Mouse (Mus musculus) forebrain, embryonic 13.5 days (tissue): ENCODE measurements around the gene Duxbl2. TPM values are rescaled to one million over a fixed set of nuclear protein-coding genes. Genes with fewer than 3 reads are reported as not detected.
"Not testable (repeated sequence)": the region's sequence is repeated elsewhere in the genome, so short reads cannot be mapped to it uniquely, and the experiment has no call there.

Source experiments
- ATAC-seq: fragments of 200-750 bp; cut with Nextera tagmentation; 2 replicates; pipeline ENCODE4 v1.8.0; 2017
- H3K27ac ChIP-seq: fragments of 300-500 bp; sonication (generic); 2 replicates; pipeline ENCODE4 v1.5.1; 2015; ENCODE audit warnings: inconsistent platforms, mild to moderate bottlenecking, moderate library complexity
- H3K27me3 ChIP-seq: fragments of 300-500 bp; sonication (generic); 2 replicates; pipeline ENCODE4 v1.6.1; 2015; ENCODE audit warnings: mild to moderate bottlenecking, inconsistent platforms
- H3K36me3 ChIP-seq: fragments of 300-500 bp; sonication (generic); 2 replicates; pipeline ENCODE4 v1.6.1; 2015; ENCODE audit warnings: mild to moderate bottlenecking, inconsistent platforms; ENCODE audit not compliant: poor library complexity, severe bottlenecking
- H3K4me1 ChIP-seq: fragments of 300-500 bp; sonication (generic); 2 replicates; pipeline ENCODE4 v1.6.1; 2015; ENCODE audit warnings: inconsistent platforms
- H3K4me2 ChIP-seq: fragments of 300-500 bp; sonication (generic); 2 replicates; pipeline ENCODE4 v1.6.1; 2015; ENCODE audit warnings: inconsistent platforms, mild to moderate bottlenecking, moderate library complexity
- H3K4me3 ChIP-seq: fragments of 300-500 bp; sonication (generic); 2 replicates; pipeline ENCODE4 v1.5.1; 2015; ENCODE audit warnings: mild to moderate bottlenecking, inconsistent platforms
- H3K9ac ChIP-seq: fragments of 300-500 bp; sonication (generic); 2 replicates; pipeline ENCODE4 v1.6.1; 2015; ENCODE audit warnings: mild to moderate bottlenecking, inconsistent platforms
- H3K9me3 ChIP-seq: fragments of 300-500 bp; sonication (generic); replicated peaks from 2 replicates; pipeline ENCODE4 v1.6.1; 2016; ENCODE audit warnings: inconsistent platforms
- WGBS: fragments of 180-500 bp; shearing (Covaris S2); methylation state at CpG from one replicate; pipeline ENCODE4 v1.1.7; 2015; 5-methylcytosine and 5-hydroxymethylcytosine counted together
- polyA plus RNA-seq: library from polyadenylated mRNA; unstranded; fragments of >200 nt; fragmentation: Nextera tagmentation; extraction: Ambion mirVana; gene quantifications from 2 replicates; pipeline ENCODE4 v1.2.1, GENCODE M21; 2015

Gene Duxbl2
- 0.45 TPM in 1 of 2 replicates, not detected in the other for polyA plus RNA-seq

- not testable (repeated sequence) for H3K36me3 ChIP-seq, H3K4me1 ChIP-seq, H3K27ac ChIP-seq, H3K27me3 ChIP-seq, H3K9ac ChIP-seq, H3K4me2 ChIP-seq, H3K9me3 ChIP-seq, H3K4me3 ChIP-seq
- WGBS = no CpG with 5 or more reads among the region's 7 CpGs
- peak; percentile 41; the same call in 1 of the 2 replicates for ATAC-seq
Measured at GRCm38 (mm10) chr14:26118150-26118549, at the start of gene Duxbl2. Duxbl2 (plus strand) TSS chr14:26118349.

GRCm38 (mm10) chr14:26076620-26077390 lies 41.3 kb upstream of the Duxbl2 start:
- no CpG with 5 or more reads among the region's 5 CpGs for WGBS
- not testable (repeated sequence) for H3K4me1 ChIP-seq, H3K4me2 ChIP-seq, H3K36me3 ChIP-seq, H3K9ac ChIP-seq, H3K9me3 ChIP-seq, H3K27me3 ChIP-seq, H3K27ac ChIP-seq, H3K4me3 ChIP-seq, ATAC-seq

DNA sequence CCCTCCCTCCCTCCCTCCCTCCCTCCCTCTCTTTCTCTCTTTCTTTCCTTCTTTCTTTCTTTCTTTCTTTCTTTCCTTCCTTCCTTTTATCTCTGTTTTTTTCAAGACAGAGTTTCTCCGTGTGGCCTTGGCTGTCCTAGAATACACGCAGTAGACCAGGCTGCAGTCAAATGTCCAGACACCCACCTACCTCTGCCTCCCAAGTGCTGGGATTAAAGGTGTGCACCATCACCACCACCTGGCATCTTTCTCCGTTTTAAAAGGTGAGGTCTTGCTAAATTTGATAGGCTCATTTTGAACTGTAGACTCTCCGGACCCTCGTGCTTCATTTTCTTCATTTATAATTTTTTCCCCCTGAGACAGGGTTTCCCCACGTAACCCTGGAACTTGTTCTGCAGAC lies 36.9 kb upstream of the Duxbl2 start, which contains the start of gene Cphx2:
TSS of gene Cphx2 (plus strand) at position 301 of the 400 bp plus-strand sequence.
- WGBS = no CpG with 5 or more reads among the region's 6 CpGs
- H3K4me3 ChIP-seq = not testable (repeated sequence)

DNA sequence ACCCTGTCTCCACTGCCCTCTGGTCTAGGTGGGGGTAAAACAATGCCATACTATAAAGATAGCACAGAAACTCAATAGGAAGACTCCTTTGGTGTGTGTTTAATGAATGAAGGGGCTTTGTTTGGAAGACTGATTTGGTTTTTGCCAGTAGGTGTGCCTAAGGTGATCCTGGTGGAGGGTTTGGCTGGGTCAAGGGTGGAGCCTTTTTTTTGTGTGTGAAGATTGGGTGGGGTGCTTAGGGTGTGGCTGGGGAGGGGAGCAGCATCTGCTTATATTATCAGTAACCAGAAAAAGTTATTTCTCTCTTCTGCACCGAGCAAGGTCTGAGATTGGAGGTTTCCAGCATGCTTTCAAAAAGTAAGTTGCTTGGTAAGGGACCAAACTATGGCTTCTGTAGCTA lies 36.2 kb upstream of the Duxbl2 start, which contains the start of gene Cphx3:
TSS of gene Cphx3 (plus strand) at position 301 of the 400 bp plus-strand sequence.
- H3K4me1 ChIP-seq, H3K4me3 ChIP-seq, H3K27me3 ChIP-seq, H3K9me3 ChIP-seq, H3K9ac ChIP-seq, H3K4me2 ChIP-seq, H3K36me3 ChIP-seq, ATAC-seq, H3K27ac ChIP-seq: not testable (repeated sequence)
- no CpG with 5 or more reads among the region's 1 CpGs for WGBS

More for the DNA sequence above, 36.9 kb upstream of the Duxbl2 start, which contains the start of gene Cphx2:
- not testable (repeated sequence) for H3K4me2 ChIP-seq, H3K27me3 ChIP-seq, H3K9ac ChIP-seq, H3K36me3 ChIP-seq, ATAC-seq, H3K4me1 ChIP-seq, H3K27ac ChIP-seq, H3K9me3 ChIP-seq

- whole genome bisulfite sequencing = no CpG with 5 or more reads among the region's 3 CpGs
Measured at GRCm38 (mm10) chr14:26097622-26098021, 20.5 kb upstream of the Duxbl2 start.

GRCm38 (mm10) chr14:26118550-26119000 lies 426 bp downstream of the Duxbl2 start:
- not testable (repeated sequence) for H3K4me2 ChIP-seq, H3K9me3 ChIP-seq
- no CpG with 5 or more reads among the region's 18 CpGs for WGBS

More at GRCm38 (mm10) chr14:26097622-26098021, 20.5 kb upstream of the Duxbl2 start:
- H3K9me3 ChIP-seq, H3K36me3 ChIP-seq, H3K4me3 ChIP-seq, H3K9ac ChIP-seq, ATAC-seq, H3K4me2 ChIP-seq, H3K27ac ChIP-seq, H3K4me1 ChIP-seq, H3K27me3 ChIP-seq: not testable (repeated sequence)

GRCm38 (mm10) chr14:26119095-26119494 lies 946 bp downstream of the Duxbl2 start:
- ATAC-seq, H3K9ac ChIP-seq, H3K27me3 ChIP-seq, H3K9me3 ChIP-seq, H3K4me3 ChIP-seq, H3K4me2 ChIP-seq, H3K4me1 ChIP-seq, H3K27ac ChIP-seq, H3K36me3 ChIP-seq: not testable (repeated sequence)
- WGBS = no CpG with 5 or more reads among the region's 7 CpGs

More at GRCm38 (mm10) chr14:26118550-26119000, 426 bp downstream of the Duxbl2 start:
- H3K4me1 ChIP-seq, H3K27me3 ChIP-seq, H3K27ac ChIP-seq, H3K36me3 ChIP-seq, H3K4me3 ChIP-seq, H3K9ac ChIP-seq: not testable (repeated sequence)
- ATAC-seq = peak; percentile 87

- ATAC-seq, H3K4me3 ChIP-seq, H3K4me1 ChIP-seq, H3K27me3 ChIP-seq, H3K36me3 ChIP-seq, H3K9ac ChIP-seq, H3K9me3 ChIP-seq, H3K27ac ChIP-seq, H3K4me2 ChIP-seq: not testable (repeated sequence)
- no CpG with 5 or more reads among the region's 2 CpGs for WGBS
Measured at GRCm38 (mm10) chr14:26147095-26147494, 28.9 kb downstream of the Duxbl2 start.

DNA sequence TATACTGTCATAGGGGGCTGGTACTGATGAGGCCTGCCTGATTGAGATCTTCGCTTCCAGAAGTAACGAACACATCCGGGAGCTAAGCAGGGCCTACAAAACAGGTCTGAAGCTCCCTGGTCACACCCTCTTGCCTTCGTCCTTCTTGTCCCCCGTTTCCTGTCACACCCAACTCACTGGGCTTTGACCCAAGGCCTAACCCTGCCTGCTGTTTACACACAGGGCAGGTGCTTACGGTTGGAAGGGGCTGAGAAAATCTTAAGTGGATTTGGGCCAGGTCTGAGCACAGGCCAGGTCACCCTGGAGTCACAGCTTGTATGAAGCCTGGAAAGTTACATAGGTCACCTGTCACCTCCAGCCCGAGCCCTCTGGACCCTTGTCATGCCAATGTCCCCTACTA lies 37.9 kb downstream of the Duxbl2 start:
- H3K36me3 ChIP-seq, H3K9me3 ChIP-seq, ATAC-seq, H3K4me1 ChIP-seq, H3K4me2 ChIP-seq, H3K9ac ChIP-seq, H3K27ac ChIP-seq, H3K4me3 ChIP-seq, H3K27me3 ChIP-seq: not testable (repeated sequence)
- no CpG with 5 or more reads among the region's 7 CpGs for WGBS

- H3K27ac ChIP-seq, H3K4me2 ChIP-seq: not testable (repeated sequence)
- WGBS = no CpG with 5 or more reads among the region's 9 CpGs
Measured at GRCm38 (mm10) chr14:26161156-26161555, 43.0 kb downstream of the Duxbl2 start.

GRCm38 (mm10) chr14:26162423-26162822 lies 44.3 kb downstream of the Duxbl2 start:
- not testable (repeated sequence) for H3K27ac ChIP-seq, H3K4me2 ChIP-seq, H3K27me3 ChIP-seq, ATAC-seq, H3K4me1 ChIP-seq, H3K4me3 ChIP-seq, H3K36me3 ChIP-seq, H3K9ac ChIP-seq, H3K9me3 ChIP-seq
- no CpG with 5 or more reads among the region's 5 CpGs for WGBS

More at GRCm38 (mm10) chr14:26161156-26161555, 43.0 kb downstream of the Duxbl2 start:
- H3K9me3 ChIP-seq, H3K27me3 ChIP-seq, H3K4me3 ChIP-seq, H3K4me1 ChIP-seq, H3K36me3 ChIP-seq, H3K9ac ChIP-seq, ATAC-seq: not testable (repeated sequence)

GRCm38 (mm10) chr14:26165266-26165665 lies 47.1 kb downstream of the Duxbl2 start:
- not testable (repeated sequence) for H3K9me3 ChIP-seq, ATAC-seq, H3K9ac ChIP-seq, H3K27me3 ChIP-seq, H3K4me2 ChIP-seq, H3K27ac ChIP-seq, H3K4me1 ChIP-seq, H3K36me3 ChIP-seq, H3K4me3 ChIP-seq
- no CpG with 5 or more reads among the region's 12 CpGs for WGBS
